Mouse (Mus musculus): ENCODE data around the gene Mycn. TPM values are rescaled to one million over a fixed set of nuclear protein-coding genes. Genes with fewer than 3 reads are reported as not detected.

Gene Mycn
- polyA plus RNA-seq, 1 experiment, result 75.0 TPM

DNA sequence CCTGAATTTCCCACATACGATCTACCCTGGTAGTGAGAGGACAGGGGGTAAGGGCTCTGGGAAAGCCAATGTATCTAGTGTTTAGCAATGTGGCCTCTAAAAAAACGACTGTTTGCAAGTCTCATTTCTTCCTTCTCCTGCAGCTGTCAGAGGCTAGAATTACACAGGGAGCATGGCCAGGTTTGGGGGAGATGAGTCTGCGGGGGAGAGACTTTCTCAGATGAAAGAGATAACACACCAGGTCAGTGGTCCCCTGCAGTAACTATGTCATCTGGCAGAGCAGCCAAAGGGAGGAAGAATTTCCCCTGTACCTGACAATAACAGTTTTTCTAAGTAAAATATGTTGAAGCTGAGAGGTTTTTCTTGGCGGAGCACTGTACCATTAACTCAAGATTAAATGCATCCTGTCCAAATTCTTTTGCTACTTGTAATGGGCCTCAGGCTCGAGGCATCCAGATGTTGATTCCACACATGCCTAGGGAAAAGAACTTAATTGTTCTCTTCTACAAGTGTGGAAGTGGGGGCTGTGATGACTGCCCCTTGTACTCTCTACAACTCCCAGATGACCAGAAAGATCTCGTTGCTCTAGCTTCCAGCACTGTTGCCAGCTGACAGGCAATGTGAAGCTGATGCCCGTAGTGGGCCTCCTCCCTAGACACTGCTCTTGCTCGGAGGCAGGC, 31.2 kb upstream of the Mycn start:
- H3K27me3 ChIP-seq (ENCODE audit: control insufficient read depth, insufficient read depth, low read length, poor library complexity, severe bottlenecking), result no peaks in the 10 kb centered on the region
- H3K27ac ChIP-seq (ENCODE audit: insufficient read depth, low read length), result no peak overlapping the region
- H3K36me3 ChIP-seq (ENCODE audit: control insufficient read depth, insufficient read depth, low read length, poor library complexity, severe bottlenecking), result no peaks in the 10 kb centered on the region
- TF ChIP-seq POLR2A (IDR thresholded peaks at IDR 0.05; ENCODE audit: insufficient read depth, low read length) (no peak), CTCF (IDR thresholded peaks at IDR 0.05; ENCODE audit: low read depth, low read length) (no peak), EP300 (IDR thresholded peaks at IDR 0.05; ENCODE audit: insufficient read depth, low read depth, low read length) (no peak)
- no peak overlapping the region for H3K4me3 ChIP-seq (ENCODE audit: low read depth, low read length)
- H3K4me1 ChIP-seq (ENCODE audit: control insufficient read depth, insufficient read depth, low read length), result no peaks in the 10 kb centered on the region
- no peaks in the 10 kb centered on the region for H3K9me3 ChIP-seq (replicated peaks; ENCODE audit: control insufficient read depth, insufficient read depth, low read length, poor library complexity, severe bottlenecking)
- H3K9ac ChIP-seq (ENCODE audit: low read depth, poor library complexity, severe bottlenecking), result no peak overlapping the region

DNA sequence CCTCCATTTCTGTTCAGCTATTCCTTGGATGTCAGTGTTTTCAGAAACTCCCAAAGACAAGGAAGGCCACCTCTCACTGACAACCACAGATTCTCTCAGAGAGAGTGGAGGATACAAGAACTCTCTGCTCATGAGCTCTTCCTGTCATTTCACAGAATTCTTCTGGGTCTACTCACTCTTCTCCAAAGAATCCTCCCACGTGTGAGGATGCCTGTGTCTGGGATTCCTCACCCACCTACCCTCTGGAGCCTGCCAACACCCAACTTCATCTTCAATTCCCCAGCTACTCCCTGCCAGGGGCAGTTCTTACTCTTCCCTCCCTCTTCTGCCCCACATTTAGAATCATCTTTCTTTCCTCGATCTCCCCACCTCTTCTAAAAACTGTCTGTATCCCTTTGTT, 26.2 kb upstream of the Mycn start:
- no peaks in the 10 kb centered on the region for H3K36me3 ChIP-seq (ENCODE audit: control insufficient read depth, insufficient read depth, low read length, poor library complexity, severe bottlenecking)
- H3K27ac ChIP-seq (ENCODE audit: insufficient read depth, low read length), result no peak overlapping the region
- H3K4me3 ChIP-seq (ENCODE audit: low read depth, low read length), result no peak overlapping the region
- H3K9ac ChIP-seq (ENCODE audit: low read depth, poor library complexity, severe bottlenecking), result no peak overlapping the region
- no peaks in the 10 kb centered on the region for H3K9me3 ChIP-seq (replicated peaks; ENCODE audit: control insufficient read depth, insufficient read depth, low read length, poor library complexity, severe bottlenecking)
- H3K27me3 ChIP-seq (ENCODE audit: control insufficient read depth, insufficient read depth, low read length, poor library complexity, severe bottlenecking), result no peaks in the 10 kb centered on the region
- TF ChIP-seq POLR2A (IDR thresholded peaks at IDR 0.05; ENCODE audit: insufficient read depth, low read length) (no peak), CTCF (IDR thresholded peaks at IDR 0.05; ENCODE audit: low read depth, low read length) (no peak)
- peaks cover 2% of the 10 kb centered on the region for H3K4me1 ChIP-seq (ENCODE audit: control insufficient read depth, insufficient read depth, low read length)

- Histone ChIP-seq H3K36me3 (ENCODE audit: control insufficient read depth, insufficient read depth, low read length, poor library complexity, severe bottlenecking) (no peaks in the 10 kb centered on the region), H3K9me3 (replicated peaks; ENCODE audit: control insufficient read depth, insufficient read depth, low read length, poor library complexity, severe bottlenecking) (no peaks in the 10 kb centered on the region), H3K4me1 (ENCODE audit: control insufficient read depth, insufficient read depth, low read length) (peaks cover 2% of the 10 kb centered on the region), H3K9ac (ENCODE audit: low read depth, poor library complexity, severe bottlenecking) (no peak overlapping the region), H3K27me3 (ENCODE audit: control insufficient read depth, insufficient read depth, low read length, poor library complexity, severe bottlenecking) (no peaks in the 10 kb centered on the region; the same call in 1 of the 2 replicates), H3K4me3 (ENCODE audit: low read depth, low read length) (no peak overlapping the region), H3K27ac (ENCODE audit: insufficient read depth, low read length) (no peak overlapping the region)
- TF ChIP-seq CTCF (IDR thresholded peaks at IDR 0.05; ENCODE audit: low read depth, low read length) (no peak), EP300 (IDR thresholded peaks at IDR 0.05; ENCODE audit: insufficient read depth, low read depth, low read length) (no peak), POLR2A (IDR thresholded peaks at IDR 0.05; ENCODE audit: insufficient read depth, low read length) (no peak)
These were observed 23.1 kb upstream of the Mycn start for GRCm38 (mm10) chr12:12964856-12965255.

DNA sequence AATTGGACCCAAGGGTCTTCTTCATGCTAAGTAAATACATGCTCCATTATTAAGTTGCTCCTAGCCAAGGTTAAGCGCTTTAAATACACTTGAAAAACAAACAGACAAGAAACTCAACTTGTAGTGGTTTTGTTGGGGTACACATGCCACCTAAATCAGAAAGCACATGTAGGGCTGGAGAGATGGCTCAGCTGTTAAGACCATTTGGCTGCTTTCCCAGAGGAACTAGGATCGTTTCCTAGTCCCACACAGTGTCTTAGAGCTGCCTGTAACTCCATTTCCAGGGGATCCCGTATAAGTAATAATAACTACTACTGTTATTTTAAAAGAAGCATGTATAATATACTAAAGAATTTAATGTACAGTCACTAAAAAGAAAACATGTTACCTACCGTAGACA, 5.9 kb upstream of the Mycn start:
- Histone ChIP-seq H3K27ac (ENCODE audit: insufficient read depth, low read length) (no peak overlapping the region), H3K36me3 (ENCODE audit: control insufficient read depth, insufficient read depth, low read length, poor library complexity, severe bottlenecking) (no peaks in the 10 kb centered on the region), H3K4me3 (ENCODE audit: low read depth, low read length) (no peak overlapping the region), H3K9ac (ENCODE audit: low read depth, poor library complexity, severe bottlenecking) (no peak overlapping the region), H3K9me3 (replicated peaks; ENCODE audit: control insufficient read depth, insufficient read depth, low read length, poor library complexity, severe bottlenecking) (no peaks in the 10 kb centered on the region), H3K4me1 (ENCODE audit: control insufficient read depth, insufficient read depth, low read length) (peaks cover 12% of the 10 kb centered on the region), H3K27me3 (ENCODE audit: control insufficient read depth, insufficient read depth, low read length, poor library complexity, severe bottlenecking) (no peaks in the 10 kb centered on the region)
- TF ChIP-seq POLR2A (IDR thresholded peaks at IDR 0.05; ENCODE audit: insufficient read depth, low read length) (no peak), CTCF (IDR thresholded peaks at IDR 0.05; ENCODE audit: low read depth, low read length) (no peak), EP300 (IDR thresholded peaks at IDR 0.05; ENCODE audit: insufficient read depth, low read depth, low read length) (no peak)

GRCm38 (mm10) chr12:12943288-12943687, 1.6 kb upstream of the Mycn start:
- Histone ChIP-seq H3K9ac (ENCODE audit: low read depth, poor library complexity, severe bottlenecking) (peak overlapping the region; percentile 93; the same call in 1 of the 2 replicates), H3K9me3 (replicated peaks; ENCODE audit: control insufficient read depth, insufficient read depth, low read length, poor library complexity, severe bottlenecking) (no peaks in the 10 kb centered on the region), H3K36me3 (ENCODE audit: control insufficient read depth, insufficient read depth, low read length, poor library complexity, severe bottlenecking) (peaks cover 16% of the 10 kb centered on the region), H3K4me3 (ENCODE audit: low read depth, low read length) (no peak overlapping the region), H3K27ac (ENCODE audit: insufficient read depth, low read length) (peak overlapping the region; percentile 98), H3K4me1 (ENCODE audit: control insufficient read depth, insufficient read depth, low read length) (peaks cover 12% of the 10 kb centered on the region), H3K27me3 (ENCODE audit: control insufficient read depth, insufficient read depth, low read length, poor library complexity, severe bottlenecking) (no peaks in the 10 kb centered on the region)
- TF ChIP-seq CTCF (IDR thresholded peaks at IDR 0.05; ENCODE audit: low read depth, low read length), result no peak
- TF ChIP-seq EP300 (IDR thresholded peaks at IDR 0.05; ENCODE audit: insufficient read depth, low read depth, low read length), result peak; percentile 98
- TF ChIP-seq POLR2A (IDR thresholded peaks at IDR 0.05; ENCODE audit: insufficient read depth, low read length), result no peak

DNA sequence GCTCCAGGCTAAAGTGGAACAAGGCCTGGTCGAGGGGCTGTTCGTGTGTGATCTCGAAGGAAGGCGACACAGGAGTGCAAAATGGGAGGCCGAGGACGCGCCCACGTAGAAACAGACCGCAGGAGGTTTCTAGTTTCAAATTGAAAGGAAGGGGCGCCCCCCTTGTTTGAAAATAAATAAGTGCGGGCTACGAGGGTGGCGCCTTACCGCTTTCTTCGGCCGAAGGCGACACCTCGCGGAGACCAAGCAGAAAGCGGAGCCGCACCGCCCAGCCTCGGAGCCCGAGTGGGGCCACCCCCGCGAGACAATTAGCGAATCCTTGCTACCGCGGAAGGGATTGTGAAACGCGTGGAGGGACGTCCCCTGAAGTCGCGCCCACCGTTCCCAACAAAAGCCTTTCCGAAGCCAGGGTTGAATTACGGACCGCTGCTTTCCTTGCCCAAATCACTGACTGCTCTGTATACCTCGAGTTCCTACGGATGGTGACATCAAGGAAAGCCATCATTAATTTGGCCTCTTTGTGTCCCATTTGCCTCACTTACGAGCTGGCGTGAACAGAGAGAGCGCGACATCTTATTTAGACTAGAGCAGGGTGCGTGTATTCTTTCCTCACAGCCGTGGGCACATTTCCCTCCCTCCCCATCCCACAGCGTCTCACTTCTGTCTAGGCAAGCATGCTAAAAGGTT, 793 bp upstream of the Mycn start:
- no peaks in the 10 kb centered on the region for H3K27me3 ChIP-seq (ENCODE audit: control insufficient read depth, insufficient read depth, low read length, poor library complexity, severe bottlenecking)
- H3K4me3 ChIP-seq (ENCODE audit: low read depth, low read length), result peak overlapping the region; percentile 91
- H3K4me1 ChIP-seq (ENCODE audit: control insufficient read depth, insufficient read depth, low read length), result peaks cover 12% of the 10 kb centered on the region
- H3K9me3 ChIP-seq (replicated peaks; ENCODE audit: control insufficient read depth, insufficient read depth, low read length, poor library complexity, severe bottlenecking), result no peaks in the 10 kb centered on the region
- peak overlapping the region; percentile 93 for H3K9ac ChIP-seq (ENCODE audit: low read depth, poor library complexity, severe bottlenecking)
- TF ChIP-seq CTCF (IDR thresholded peaks at IDR 0.05; ENCODE audit: low read depth, low read length) (peak; percentile 56), EP300 (IDR thresholded peaks at IDR 0.05; ENCODE audit: insufficient read depth, low read depth, low read length) (0 out of 2 replicates have a peak, but pooled peaks have one; percentile 12), POLR2A (IDR thresholded peaks at IDR 0.05; ENCODE audit: insufficient read depth, low read length) (no peak)
- peaks cover 24% of the 10 kb centered on the region for H3K36me3 ChIP-seq (ENCODE audit: control insufficient read depth, insufficient read depth, low read length, poor library complexity, severe bottlenecking)
- peak overlapping the region; percentile 98 for H3K27ac ChIP-seq (ENCODE audit: insufficient read depth, low read length)

Measured in ES-Bruce4 (cell line).